Mouse (Mus musculus) testis, adult 2 months (tissue): Measurements from ENCODE around the gene Pfkm.

Experiments used
- CTCF ChIP-seq: fragments of 200-500 bp; IDR thresholded peaks from 2 replicates; pipeline ENCODE4 v1.5.1; 2012; ENCODE audit warnings: low read depth, mild to moderate bottlenecking, inconsistent platforms, low read length, moderate library complexity; ENCODE audit not compliant: control insufficient read depth, insufficient read depth, insufficient replicate concordance
- POLR2A ChIP-seq: fragments of 200-500 bp; IDR thresholded peaks from 2 replicates; pipeline ENCODE4 v1.6.1; 2012; ENCODE audit warnings: low read depth, mild to moderate bottlenecking, inconsistent platforms, low read length, moderate library complexity; ENCODE audit not compliant: control insufficient read depth

DNA sequence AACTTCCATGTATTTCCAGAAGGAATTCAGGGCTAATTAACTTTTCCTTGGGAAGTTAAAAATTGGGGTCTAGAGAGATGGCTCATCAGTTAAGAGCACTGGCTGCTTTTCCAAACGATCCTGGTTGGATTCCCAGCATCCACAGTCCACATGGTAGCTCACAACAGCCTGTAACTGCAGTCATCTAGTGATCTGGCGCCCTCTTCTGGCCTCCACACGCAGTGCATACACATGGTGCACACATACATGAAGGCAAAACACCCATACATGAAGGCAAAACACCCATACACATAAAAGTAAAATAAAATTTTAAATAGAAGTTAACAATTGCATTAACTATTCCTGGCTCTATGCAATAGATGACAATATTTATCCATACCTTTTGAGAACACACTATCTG is 4.6 kb downstream of the Pfkm start:
- TF ChIP-seq POLR2A = no peak
- TF ChIP-seq CTCF = peak; percentile 68; the same call in 1 of the 2 replicates
